Mouse (Mus musculus) right cerebral cortex, postnatal 14 days (tissue): ENCODE data around the gene St8sia6.
"Not testable (repeated sequence)": the region's sequence is repeated elsewhere in the genome, so short reads cannot be mapped to it uniquely, and the experiment has no call there.

Source experiments
- DNase-seq: peaks from one replicate; pipeline ENCODE4 v3.0.0; 2022

St8sia6 gene

GRCm38 (mm10) chr2:13793969-13794363, at the start of gene St8sia6:
TSS of gene St8sia6 (minus strand) at chr2:13794064.
- no peak for DNase-seq

- no peak for DNase-seq
Observed at GRCm38 (mm10) chr2:13836310-13836709, 42.4 kb upstream of the St8sia6 start.

- no peak for DNase-seq
Observed at GRCm38 (mm10) chr2:13834989-13835388, 41.1 kb upstream of the St8sia6 start.

- DNase-seq: no peak
Observed at GRCm38 (mm10) chr2:13816645-13817044, 22.8 kb upstream of the St8sia6 start.

- DNase-seq: no peak
Observed at GRCm38 (mm10) chr2:13808593-13808992, 14.7 kb upstream of the St8sia6 start.

- DNase-seq: no peak
Observed at GRCm38 (mm10) chr2:13808008-13808407, 14.1 kb upstream of the St8sia6 start.

- DNase-seq: no peak
Observed at GRCm38 (mm10) chr2:13806120-13806519, 12.3 kb upstream of the St8sia6 start.

- DNase-seq: no peak
Observed at GRCm38 (mm10) chr2:13800639-13801038, 6.8 kb upstream of the St8sia6 start.

GRCm38 (mm10) chr2:13794446-13794845, 582 bp upstream of the St8sia6 start:
- DNase-seq: no peak

- peak; percentile 28 for DNase-seq
Observed at GRCm38 (mm10) chr2:13793054-13793968, 553 bp downstream of the St8sia6 start.

- no peak for DNase-seq
Observed at GRCm38 (mm10) chr2:13792256-13793005, 1.4 kb downstream of the St8sia6 start.

- no peak for DNase-seq
Observed at GRCm38 (mm10) chr2:13791598-13791997, 2.3 kb downstream of the St8sia6 start.

- no peak for DNase-seq
Observed at GRCm38 (mm10) chr2:13789365-13789764, 4.5 kb downstream of the St8sia6 start.

GRCm38 (mm10) chr2:13786577-13787168, 7.2 kb downstream of the St8sia6 start:
- no peak for DNase-seq

GRCm38 (mm10) chr2:13785992-13786391, 7.9 kb downstream of the St8sia6 start:
- DNase-seq: not testable (repeated sequence)

- no peak for DNase-seq
Observed at GRCm38 (mm10) chr2:13785247-13785646, 8.6 kb downstream of the St8sia6 start.

GRCm38 (mm10) chr2:13784448-13784847, 9.4 kb downstream of the St8sia6 start:
- no peak for DNase-seq

GRCm38 (mm10) chr2:13777032-13777431, 16.8 kb downstream of the St8sia6 start:
- DNase-seq: no peak

- no peak for DNase-seq
Observed at GRCm38 (mm10) chr2:13776453-13776852, 17.4 kb downstream of the St8sia6 start.

GRCm38 (mm10) chr2:13775056-13775455, 18.8 kb downstream of the St8sia6 start:
- no peak for DNase-seq

GRCm38 (mm10) chr2:13768524-13768923, 25.3 kb downstream of the St8sia6 start:
- DNase-seq: no peak

- DNase-seq: no peak
Observed at GRCm38 (mm10) chr2:13767532-13768411, 26.1 kb downstream of the St8sia6 start.
